ENCODE assay signal across 8 mouse cellular contexts in genomic region chr1:131866304-131866999, GRCm38 (mm10). TPM values are rescaled to one million over a fixed set of nuclear protein-coding genes. Genes with fewer than 3 reads are reported as not detected.
DNase-seq lines count a peak whose midpoint lies in the region; ATAC-seq lines count a peak whose summit lies in the region.

No protein-coding gene starts in this region.

- H3K9me3 ChIP-seq in lung, embryonic 16.5 days (ENCODE audit: control insufficient read depth, low read length), result no peaks in the 10 kb centered on the region
- H3K9me3 ChIP-seq in forebrain, embryonic 12.5 days, result no peaks in the 10 kb centered on the region
- no peaks in the 10 kb centered on the region for H3K9me3 ChIP-seq in intestine, embryonic 15.5 days
- H3K9me3 ChIP-seq in midbrain, embryonic 13.5 days, result no peaks in the 10 kb centered on the region

- WGBS in lung, embryonic 16.5 days, result 69% methylated on average over 6 of the region's 6 CpGs
- 79% methylated on average over 6 of the region's 6 CpGs for WGBS in forebrain, embryonic 12.5 days
- 75% methylated on average over 6 of the region's 6 CpGs for WGBS in intestine, embryonic 15.5 days
- WGBS in midbrain, embryonic 13.5 days, result 81% methylated on average over 6 of the region's 6 CpGs

- no peak for ATAC-seq in lung, embryonic 16.5 days (ENCODE audit: low read depth)
- ATAC-seq in forebrain, embryonic 12.5 days (ENCODE audit: low FRiP score), result peak; percentile 49; the same call in 1 of the 2 replicates
- ATAC-seq in intestine, embryonic 15.5 days, result peak; percentile 38
- ATAC-seq in midbrain, embryonic 13.5 days, result peak; percentile 53
- no peak; the same call in 1 of the 2 replicates for ATAC-seq in megakaryocyte progenitor cell, adult 5-6 weeks (replicated peaks; ENCODE audit: poor library complexity)

- peak overlapping the region; percentile 73; the same call in 1 of the 2 replicates for H3K4me3 ChIP-seq in lung, embryonic 16.5 days (ENCODE audit: low read length)
- H3K4me3 ChIP-seq in forebrain, embryonic 12.5 days (replicated peaks), result peak overlapping the region; percentile 61; the same call in 1 of the 2 replicates
- no peak overlapping the region for H3K4me3 ChIP-seq in intestine, embryonic 15.5 days (replicated peaks)
- H3K4me3 ChIP-seq in midbrain, embryonic 13.5 days (replicated peaks), result no peak overlapping the region

- H3K4me1 ChIP-seq in lung, embryonic 16.5 days (replicated peaks; ENCODE audit: control insufficient read depth, insufficient read depth, low read length), result peaks cover 3% of the 10 kb centered on the region
- peaks cover 7% of the 10 kb centered on the region; the same call in 1 of the 2 replicates for H3K4me1 ChIP-seq in forebrain, embryonic 12.5 days
- no peaks in the 10 kb centered on the region; the same call in 1 of the 2 replicates for H3K4me1 ChIP-seq in intestine, embryonic 15.5 days (replicated peaks)
- peaks cover 7% of the 10 kb centered on the region for H3K4me1 ChIP-seq in midbrain, embryonic 13.5 days (replicated peaks)

- no peaks in the 10 kb centered on the region; the same call in 1 of the 2 replicates for H3K36me3 ChIP-seq in lung, embryonic 16.5 days (ENCODE audit: control insufficient read depth, insufficient read depth, low read length)
- H3K36me3 ChIP-seq in forebrain, embryonic 12.5 days (replicated peaks), result no peaks in the 10 kb centered on the region
- no peaks in the 10 kb centered on the region for H3K36me3 ChIP-seq in intestine, embryonic 15.5 days
- H3K36me3 ChIP-seq in midbrain, embryonic 13.5 days, result no peaks in the 10 kb centered on the region

- no peaks in the 10 kb centered on the region for H3K27me3 ChIP-seq in lung, embryonic 16.5 days (ENCODE audit: control insufficient read depth, insufficient read depth, low read depth, low read length)
- peaks cover 5% of the 10 kb centered on the region; the same call in 1 of the 2 replicates for H3K27me3 ChIP-seq in forebrain, embryonic 12.5 days
- no peaks in the 10 kb centered on the region for H3K27me3 ChIP-seq in intestine, embryonic 15.5 days (replicated peaks)
- peaks cover 9% of the 10 kb centered on the region for H3K27me3 ChIP-seq in midbrain, embryonic 13.5 days

- no peak overlapping the region for H3K27ac ChIP-seq in lung, embryonic 16.5 days (ENCODE audit: low read length)
- no peak overlapping the region for H3K27ac ChIP-seq in forebrain, embryonic 12.5 days
- no peak overlapping the region for H3K27ac ChIP-seq in intestine, embryonic 15.5 days
- H3K27ac ChIP-seq in midbrain, embryonic 13.5 days, result no peak overlapping the region

- H3K4me2 ChIP-seq in lung, embryonic 16.5 days (ENCODE audit: low read depth, low read length), result 0 out of 2 replicates have a peak overlapping the region, but pooled peaks have one; percentile 24
- H3K4me2 ChIP-seq in forebrain, embryonic 12.5 days, result peak overlapping the region; percentile 79; the same call in 1 of the 2 replicates
- no peak overlapping the region for H3K4me2 ChIP-seq in intestine, embryonic 15.5 days (replicated peaks)
- H3K4me2 ChIP-seq in midbrain, embryonic 13.5 days (replicated peaks), result no peak overlapping the region

- DNase-seq in lung, postnatal 10 days, result no peak
- DNase-seq in cerebellum, postnatal 36 days, result no peak
- no peak for DNase-seq in kidney, postnatal 10 days

- no peak overlapping the region for H3K9ac ChIP-seq in lung, embryonic 16.5 days (ENCODE audit: low read length)
- H3K9ac ChIP-seq in forebrain, embryonic 12.5 days, result no peak overlapping the region
- no peak overlapping the region for H3K9ac ChIP-seq in intestine, embryonic 15.5 days
- H3K9ac ChIP-seq in midbrain, embryonic 13.5 days (replicated peaks), result no peak overlapping the region

RNA-seq across cellular contexts. Expression of gene Rab29, which starts 0.6 kb away (rescaled TPM):
- polyA plus RNA-seq in lung, embryonic 16.5 days (2015; fragmentation: Nextera tagmentation; extraction: Ambion mirVana), result 24.0 and 25.8 TPM in 2 replicates
- 9.7 and 10.7 TPM in 2 replicates for polyA plus RNA-seq in forebrain, embryonic 12.5 days (2016; fragmentation: Nextera tagmentation; extraction: Ambion mirVana)
- polyA plus RNA-seq in intestine, embryonic 15.5 days (2015; fragmentation: Nextera tagmentation; extraction: Ambion mirVana), result 19.4 and 21.6 TPM in 2 replicates
- polyA plus RNA-seq in midbrain, embryonic 13.5 days (2015; fragmentation: Nextera tagmentation; extraction: Ambion mirVana), result 7.7 and 7.8 TPM in 2 replicates
- 17.0 and 19.0 TPM in 2 replicates for total RNA-seq in megakaryocyte progenitor cell, adult 5-6 weeks (2015)
- total RNA-seq in megakaryocyte progenitor cell, adult 5-6 weeks (2017), result 16.0 and 20.2 TPM in 2 replicates

RNA-seq across cellular contexts. Expression of gene Slc41a1, which starts 39.2 kb away (rescaled TPM):
- polyA plus RNA-seq in lung, embryonic 16.5 days (2015; fragmentation: Nextera tagmentation; extraction: Ambion mirVana), result 12.6 and 13.7 TPM in 2 replicates
- polyA plus RNA-seq in forebrain, embryonic 12.5 days (2016; fragmentation: Nextera tagmentation; extraction: Ambion mirVana), result 10.2 and 11.5 TPM in 2 replicates
- 10.5 and 10.7 TPM in 2 replicates for polyA plus RNA-seq in intestine, embryonic 15.5 days (2015; fragmentation: Nextera tagmentation; extraction: Ambion mirVana)
- 14.1 and 14.4 TPM in 2 replicates for polyA plus RNA-seq in midbrain, embryonic 13.5 days (2015; fragmentation: Nextera tagmentation; extraction: Ambion mirVana)
- total RNA-seq in megakaryocyte progenitor cell, adult 5-6 weeks (2015), result 5.9 TPM in 2 replicates
- total RNA-seq in megakaryocyte progenitor cell, adult 5-6 weeks (2017), result 3.3 and 5.2 TPM in 2 replicates

RNA-seq across cellular contexts. Expression of gene Nucks1, which starts 43.9 kb away (rescaled TPM):
- 70.5 and 82.9 TPM in 2 replicates for polyA plus RNA-seq in lung, embryonic 16.5 days (2015; fragmentation: Nextera tagmentation; extraction: Ambion mirVana)
- polyA plus RNA-seq in forebrain, embryonic 12.5 days (2016; fragmentation: Nextera tagmentation; extraction: Ambion mirVana), result 129 and 137 TPM in 2 replicates
- 60.7 and 69.7 TPM in 2 replicates for polyA plus RNA-seq in intestine, embryonic 15.5 days (2015; fragmentation: Nextera tagmentation; extraction: Ambion mirVana)
- 60.4 and 69.2 TPM in 2 replicates for polyA plus RNA-seq in midbrain, embryonic 13.5 days (2015; fragmentation: Nextera tagmentation; extraction: Ambion mirVana)
- total RNA-seq in megakaryocyte progenitor cell, adult 5-6 weeks (2015), result 205 and 208 TPM in 2 replicates
- total RNA-seq in megakaryocyte progenitor cell, adult 5-6 weeks (2017), result 299 and 362 TPM in 2 replicates

Comparison
In these comparisons a context has a peak if more than half of its experiments do, and no peak if none do; other contexts are left out.
1. ATAC-seq: peak in forebrain, embryonic 12.5 days (single experiment), intestine, embryonic 15.5 days (single experiment) and midbrain, embryonic 13.5 days (single experiment); none in lung, embryonic 16.5 days (single experiment) and megakaryocyte progenitor cell, adult 5-6 weeks (single experiment).
2. H3K4me2 ChIP-seq: peak in lung, embryonic 16.5 days (single experiment) and forebrain, embryonic 12.5 days (single experiment); none in intestine, embryonic 15.5 days (single experiment) and midbrain, embryonic 13.5 days (single experiment).
3. H3K4me3 ChIP-seq: peak in lung, embryonic 16.5 days (single experiment) and forebrain, embryonic 12.5 days (single experiment); none in intestine, embryonic 15.5 days (single experiment) and midbrain, embryonic 13.5 days (single experiment).